Mouse (Mus musculus): ENCODE measurements around the gene Parvb. TPM values are rescaled to one million over a fixed set of nuclear protein-coding genes. Genes with fewer than 3 reads are reported as not detected.

Gene Parvb
- polyA plus RNA-seq, 1 experiment from 2014 or later: 6.2 TPM

- no peaks in the 10 kb centered on the region for H3K36me3 ChIP-seq
- H3K27ac ChIP-seq: peak overlapping the region; percentile 48
- no peak overlapping the region for H3K4me2 ChIP-seq (replicated peaks)
- ATAC-seq: peak; percentile 41; the same call in 1 of the 2 replicates
- H3K9ac ChIP-seq (replicated peaks): no peak overlapping the region
- no peaks in the 10 kb centered on the region for H3K9me3 ChIP-seq
- no peaks in the 10 kb centered on the region for H3K27me3 ChIP-seq
- H3K4me1 ChIP-seq (replicated peaks): peaks cover 16% of the 10 kb centered on the region
- H3K4me3 ChIP-seq (replicated peaks): no peak overlapping the region
- WGBS: 74% methylated on average over 7 of the region's 7 CpGs
Observed at GRCm38 (mm10) chr15:84245104-84245503, 13.3 kb downstream of the Parvb start.

GRCm38 (mm10) chr15:84246195-84246594, 14.4 kb downstream of the Parvb start:
- H3K27me3 ChIP-seq: no peaks in the 10 kb centered on the region
- no peak overlapping the region for H3K4me2 ChIP-seq (replicated peaks)
- no peak overlapping the region for H3K4me3 ChIP-seq (replicated peaks)
- 0 out of 2 replicates have a peak overlapping the region, but pooled peaks have one; percentile 25 for H3K27ac ChIP-seq
- no peaks in the 10 kb centered on the region for H3K36me3 ChIP-seq
- WGBS: 90% methylated on average over 6 of the region's 6 CpGs
- no peaks in the 10 kb centered on the region for H3K9me3 ChIP-seq
- H3K9ac ChIP-seq (replicated peaks): no peak overlapping the region
- ATAC-seq: no peak
- H3K4me1 ChIP-seq (replicated peaks): peaks cover 13% of the 10 kb centered on the region

- peaks cover 14% of the 10 kb centered on the region for H3K4me1 ChIP-seq (replicated peaks)
- no peaks in the 10 kb centered on the region for H3K9me3 ChIP-seq
- no peaks in the 10 kb centered on the region for H3K36me3 ChIP-seq
- H3K4me3 ChIP-seq (replicated peaks): no peak overlapping the region
- 89% methylated on average over 3 of the region's 3 CpGs for WGBS
- no peaks in the 10 kb centered on the region for H3K27me3 ChIP-seq
- no peak overlapping the region for H3K27ac ChIP-seq
- H3K4me2 ChIP-seq (replicated peaks): no peak overlapping the region
- no peak overlapping the region for H3K9ac ChIP-seq (replicated peaks)
- ATAC-seq: no peak
Observed at GRCm38 (mm10) chr15:84247309-84247708, 15.5 kb downstream of the Parvb start.

GRCm38 (mm10) chr15:84251227-84251626, 19.4 kb downstream of the Parvb start:
- peaks cover 25% of the 10 kb centered on the region for H3K4me1 ChIP-seq (replicated peaks)
- H3K36me3 ChIP-seq: no peaks in the 10 kb centered on the region
- H3K9me3 ChIP-seq: no peaks in the 10 kb centered on the region
- 51% methylated on average over 13 of the region's 13 CpGs for WGBS
- no peak overlapping the region for H3K4me3 ChIP-seq (replicated peaks)
- no peak overlapping the region; the same call in 1 of the 2 replicates for H3K9ac ChIP-seq (replicated peaks)
- no peak for ATAC-seq
- H3K4me2 ChIP-seq (replicated peaks): no peak overlapping the region
- H3K27me3 ChIP-seq: peaks cover 8% of the 10 kb centered on the region; the same call in 1 of the 2 replicates
- H3K27ac ChIP-seq: peak overlapping the region; percentile 22; the same call in 1 of the 2 replicates

- WGBS: 94% methylated on average over 7 of the region's 7 CpGs
- peaks cover 34% of the 10 kb centered on the region for H3K4me1 ChIP-seq (replicated peaks)
- no peak overlapping the region for H3K9ac ChIP-seq (replicated peaks)
- H3K9me3 ChIP-seq: no peaks in the 10 kb centered on the region
- no peak for ATAC-seq
- H3K36me3 ChIP-seq: no peaks in the 10 kb centered on the region
- H3K4me3 ChIP-seq (replicated peaks): no peak overlapping the region
- H3K27ac ChIP-seq: no peak overlapping the region
- no peak overlapping the region for H3K4me2 ChIP-seq (replicated peaks)
- H3K27me3 ChIP-seq: peaks cover 17% of the 10 kb centered on the region
Observed at GRCm38 (mm10) chr15:84252645-84253044, 20.8 kb downstream of the Parvb start.

- WGBS: 58% methylated on average over 11 of the region's 11 CpGs
- Histone ChIP-seq H3K9ac (replicated peaks) (no peak overlapping the region), H3K4me1 (replicated peaks) (peaks cover 43% of the 10 kb centered on the region), H3K9me3 (no peaks in the 10 kb centered on the region), H3K4me2 (replicated peaks) (no peak overlapping the region), H3K4me3 (replicated peaks) (no peak overlapping the region), H3K36me3 (no peaks in the 10 kb centered on the region), H3K27me3 (peaks cover 23% of the 10 kb centered on the region), H3K27ac (0 out of 2 replicates have a peak overlapping the region, but pooled peaks have one; percentile 17)
- ATAC-seq: 0 out of 2 replicates have a peak, but pooled peaks have one; percentile 12
Observed at GRCm38 (mm10) chr15:84253757-84254156, 21.9 kb downstream of the Parvb start.

- H3K4me3 ChIP-seq (replicated peaks): no peak overlapping the region
- H3K9me3 ChIP-seq: no peaks in the 10 kb centered on the region
- H3K27me3 ChIP-seq: peaks cover 27% of the 10 kb centered on the region
- 77% methylated on average over 8 of the region's 8 CpGs for WGBS
- no peak for ATAC-seq
- H3K9ac ChIP-seq (replicated peaks): no peak overlapping the region
- H3K4me1 ChIP-seq (replicated peaks): peaks cover 49% of the 10 kb centered on the region
- no peak overlapping the region for H3K4me2 ChIP-seq (replicated peaks)
- H3K27ac ChIP-seq: no peak overlapping the region; the same call in 1 of the 2 replicates
- H3K36me3 ChIP-seq: no peaks in the 10 kb centered on the region
Observed at GRCm38 (mm10) chr15:84254387-84254786, 22.5 kb downstream of the Parvb start.

GRCm38 (mm10) chr15:84256254-84256850, 24.5 kb downstream of the Parvb start:
- H3K4me3 ChIP-seq (replicated peaks): no peak overlapping the region
- no peak for ATAC-seq
- H3K9me3 ChIP-seq: no peaks in the 10 kb centered on the region
- peaks cover 36% of the 10 kb centered on the region for H3K27me3 ChIP-seq
- no peak overlapping the region for H3K27ac ChIP-seq
- no peaks in the 10 kb centered on the region for H3K36me3 ChIP-seq
- WGBS: 51% methylated on average over 12 of the region's 12 CpGs
- H3K9ac ChIP-seq (replicated peaks): no peak overlapping the region
- H3K4me2 ChIP-seq (replicated peaks): no peak overlapping the region
- peaks cover 66% of the 10 kb centered on the region for H3K4me1 ChIP-seq (replicated peaks)

GRCm38 (mm10) chr15:84256864-84257263, 25.0 kb downstream of the Parvb start:
- H3K27ac ChIP-seq: no peak overlapping the region
- no peak overlapping the region for H3K9ac ChIP-seq (replicated peaks)
- WGBS: 80% methylated on average over 5 of the region's 5 CpGs
- peaks cover 38% of the 10 kb centered on the region for H3K27me3 ChIP-seq
- H3K9me3 ChIP-seq: no peaks in the 10 kb centered on the region
- no peak overlapping the region for H3K4me3 ChIP-seq (replicated peaks)
- ATAC-seq: no peak
- no peak overlapping the region for H3K4me2 ChIP-seq (replicated peaks)
- peaks cover 62% of the 10 kb centered on the region for H3K4me1 ChIP-seq (replicated peaks)
- H3K36me3 ChIP-seq: no peaks in the 10 kb centered on the region

GRCm38 (mm10) chr15:84258602-84259355, 26.9 kb downstream of the Parvb start:
- Histone ChIP-seq H3K4me1 (replicated peaks) (peaks cover 62% of the 10 kb centered on the region), H3K27me3 (peaks cover 35% of the 10 kb centered on the region), H3K36me3 (no peaks in the 10 kb centered on the region), H3K4me2 (replicated peaks) (no peak overlapping the region), H3K4me3 (replicated peaks) (no peak overlapping the region), H3K9me3 (no peaks in the 10 kb centered on the region), H3K27ac (0 out of 2 replicates have a peak overlapping the region, but pooled peaks have one; percentile 39), H3K9ac (replicated peaks) (no peak overlapping the region)
- ATAC-seq: no peak
- 32% methylated on average over 9 of the region's 9 CpGs for WGBS

GRCm38 (mm10) chr15:84260123-84260822, 28.4 kb downstream of the Parvb start:
- no peaks in the 10 kb centered on the region for H3K9me3 ChIP-seq
- peaks cover 60% of the 10 kb centered on the region for H3K4me1 ChIP-seq (replicated peaks)
- peak; percentile 75 for ATAC-seq
- H3K9ac ChIP-seq (replicated peaks): peak overlapping the region; percentile 56
- H3K27me3 ChIP-seq: peaks cover 35% of the 10 kb centered on the region
- 10% methylated on average over 22 of the region's 22 CpGs for WGBS
- peak overlapping the region; percentile 11; the same call in 1 of the 2 replicates for H3K4me3 ChIP-seq (replicated peaks)
- H3K36me3 ChIP-seq: no peaks in the 10 kb centered on the region
- H3K4me2 ChIP-seq (replicated peaks): peak overlapping the region; percentile 38
- H3K27ac ChIP-seq: peak overlapping the region; percentile 70

- 98% methylated on average over 6 of the region's 6 CpGs for WGBS
- H3K27ac ChIP-seq: 0 out of 2 replicates have a peak overlapping the region, but pooled peaks have one; percentile 2
- H3K4me3 ChIP-seq (replicated peaks): no peak overlapping the region
- no peak overlapping the region for H3K9ac ChIP-seq (replicated peaks)
- ATAC-seq: no peak
- H3K4me2 ChIP-seq (replicated peaks): no peak overlapping the region
- no peaks in the 10 kb centered on the region for H3K9me3 ChIP-seq
- H3K4me1 ChIP-seq (replicated peaks): peaks cover 56% of the 10 kb centered on the region
- H3K36me3 ChIP-seq: no peaks in the 10 kb centered on the region
- peaks cover 21% of the 10 kb centered on the region for H3K27me3 ChIP-seq
Observed at GRCm38 (mm10) chr15:84262630-84263029, 30.8 kb downstream of the Parvb start.
